Mouse (Mus musculus): Measurements from ENCODE around the gene Plekhm2. TPM values are rescaled to one million over a fixed set of nuclear protein-coding genes. Genes with fewer than 3 reads are reported as not detected.
A peak's percentile ranks its signal among the peaks of the same experiment; 100 is the strongest.

Plekhm2 gene
- polyA plus RNA-seq (2015; fragmentation: Nextera tagmentation; extraction: Ambion mirVana) = 1.7 TPM in 2 replicates

GRCm38 (mm10) chr4:141664799-141665198 lies at the start of gene Plekhm2:
Plekhm2 (minus strand) TSS chr4:141664899.
- H3K9me3 ChIP-seq (ENCODE audit: low read length) = no peaks in the 10 kb centered on the region
- ATAC-seq = no peak
- DNase-seq = no peak
- H3K36me3 ChIP-seq (replicated peaks; ENCODE audit: insufficient read depth, low read length) = no peaks in the 10 kb centered on the region
- no peaks in the 10 kb centered on the region for H3K27me3 ChIP-seq (ENCODE audit: insufficient read depth, low read length)
- H3K9ac ChIP-seq (replicated peaks) = peak within 1 kb of the TSS; percentile 90
- no peak for TF ChIP-seq CTCF (IDR thresholded peaks at IDR 0.05; ENCODE audit: low read depth)
- no peak for TF ChIP-seq EP300 (IDR thresholded peaks at IDR 0.05; ENCODE audit: low read depth)
- H3K4me2 ChIP-seq (ENCODE audit: low read depth, low read length) = peak within 1 kb of the TSS; percentile 90
- H3K4me3 ChIP-seq (ENCODE audit: low read depth, low read length) = peak within 1 kb of the TSS; percentile 85
- WGBS (ENCODE audit: insufficient replicate concordance) = 66% methylated on average over 8 of the region's 8 CpGs
- H3K4me1 ChIP-seq (ENCODE audit: insufficient read depth) = peaks cover 13% of the 10 kb centered on the region
- peak within 1 kb of the TSS; percentile 81 for H3K27ac ChIP-seq (ENCODE audit: low read depth)

DNA sequence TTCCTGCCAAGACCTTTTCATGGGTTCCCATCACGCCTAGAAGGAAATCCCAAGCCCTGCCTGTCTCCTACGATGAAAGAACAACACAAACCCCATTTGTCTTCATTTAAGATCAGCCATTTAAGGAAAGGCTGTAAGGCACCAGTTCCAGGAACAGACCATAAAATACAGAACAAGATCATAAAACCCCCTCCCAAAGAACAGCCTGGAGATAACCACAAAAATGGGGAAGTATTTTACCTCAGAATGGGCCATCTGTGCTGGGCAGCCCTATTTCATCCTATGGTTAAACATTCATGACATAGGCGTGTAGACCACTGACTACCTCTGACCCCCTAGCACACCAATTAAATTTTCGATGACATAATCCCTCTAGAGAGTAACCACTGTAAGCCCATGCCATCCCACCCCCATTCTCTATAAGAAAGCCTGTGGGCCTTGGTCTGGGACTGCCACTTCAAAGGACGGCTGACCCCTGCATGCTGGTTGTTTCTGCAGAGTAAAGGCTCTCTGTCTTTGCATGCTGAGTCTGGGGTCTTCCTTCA lies 49.0 kb upstream of the Plekhm2 start:
- no peak for DNase-seq
- H3K9ac ChIP-seq (replicated peaks) = no peak overlapping the region
- H3K4me1 ChIP-seq (ENCODE audit: insufficient read depth) = peaks cover 42% of the 10 kb centered on the region
- H3K36me3 ChIP-seq (replicated peaks; ENCODE audit: insufficient read depth, low read length) = peaks cover 56% of the 10 kb centered on the region
- no peak overlapping the region for H3K27ac ChIP-seq (ENCODE audit: low read depth)
- ATAC-seq = no peak
- H3K4me2 ChIP-seq (ENCODE audit: low read depth, low read length) = no peak overlapping the region
- no peaks in the 10 kb centered on the region for H3K9me3 ChIP-seq (ENCODE audit: low read length)
- WGBS (ENCODE audit: insufficient replicate concordance) = 50% methylated on average over 5 of the region's 5 CpGs
- no peak overlapping the region for H3K4me3 ChIP-seq (ENCODE audit: low read depth, low read length)
- no peaks in the 10 kb centered on the region for H3K27me3 ChIP-seq (ENCODE audit: insufficient read depth, low read length)
- no peak for TF ChIP-seq EP300 (IDR thresholded peaks at IDR 0.05; ENCODE audit: low read depth)
- TF ChIP-seq CTCF (IDR thresholded peaks at IDR 0.05; ENCODE audit: low read depth) = no peak

DNA sequence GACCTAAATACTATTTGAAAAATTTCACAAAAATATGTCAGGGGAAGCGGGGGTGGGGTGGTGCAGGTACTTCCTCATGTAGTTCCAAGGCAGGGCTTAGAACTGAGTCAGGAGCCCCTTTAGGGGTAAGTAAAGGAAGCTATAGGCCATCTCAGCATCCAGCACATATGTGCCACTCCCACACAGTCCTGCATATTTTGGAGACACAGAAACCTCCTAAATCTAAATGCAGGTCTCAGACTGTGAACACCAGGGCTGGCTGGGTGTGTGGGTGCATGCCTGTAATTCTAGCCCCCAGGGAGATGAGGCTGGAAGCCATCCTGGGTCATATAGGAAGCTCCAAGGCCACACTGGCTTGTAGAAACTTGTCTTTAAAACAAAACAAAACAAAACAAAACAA lies 46.6 kb upstream of the Plekhm2 start:
- 89% methylated on average over 1 of the region's 1 CpGs for WGBS (ENCODE audit: insufficient replicate concordance)
- H3K27ac ChIP-seq (ENCODE audit: low read depth) = 0 out of 2 replicates have a peak overlapping the region, but pooled peaks have one; percentile 16
- no peak for TF ChIP-seq EP300 (IDR thresholded peaks at IDR 0.05; ENCODE audit: low read depth)
- TF ChIP-seq CTCF (IDR thresholded peaks at IDR 0.05; ENCODE audit: low read depth) = no peak
- peaks cover 74% of the 10 kb centered on the region for H3K36me3 ChIP-seq (replicated peaks; ENCODE audit: insufficient read depth, low read length)
- no peaks in the 10 kb centered on the region for H3K27me3 ChIP-seq (ENCODE audit: insufficient read depth, low read length)
- DNase-seq = no peak
- ATAC-seq = no peak
- no peak overlapping the region for H3K4me3 ChIP-seq (ENCODE audit: low read depth, low read length)
- H3K9ac ChIP-seq (replicated peaks) = no peak overlapping the region
- H3K4me2 ChIP-seq (ENCODE audit: low read depth, low read length) = no peak overlapping the region
- no peaks in the 10 kb centered on the region for H3K9me3 ChIP-seq (ENCODE audit: low read length)
- peaks cover 32% of the 10 kb centered on the region for H3K4me1 ChIP-seq (ENCODE audit: insufficient read depth)

DNA sequence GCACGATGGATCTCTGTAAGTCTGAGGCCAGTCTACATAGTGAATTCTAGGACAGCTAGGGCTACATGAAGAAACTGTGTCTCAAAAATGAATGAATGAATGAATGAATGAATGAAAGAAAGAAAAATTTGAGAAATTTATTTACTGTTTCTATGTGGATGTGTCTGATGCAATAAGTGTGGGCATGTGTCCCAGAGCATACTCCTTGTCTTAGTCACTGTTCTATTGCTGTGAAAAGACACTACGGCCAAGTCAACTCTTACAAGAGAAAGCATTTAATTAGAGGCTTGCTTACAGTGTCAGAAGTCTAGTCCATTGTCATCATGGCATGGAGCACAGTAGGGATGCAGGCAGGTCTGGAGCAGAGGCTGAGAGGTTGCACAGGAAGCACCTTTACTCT lies 44.3 kb upstream of the Plekhm2 start:
- no peak for DNase-seq

DNA sequence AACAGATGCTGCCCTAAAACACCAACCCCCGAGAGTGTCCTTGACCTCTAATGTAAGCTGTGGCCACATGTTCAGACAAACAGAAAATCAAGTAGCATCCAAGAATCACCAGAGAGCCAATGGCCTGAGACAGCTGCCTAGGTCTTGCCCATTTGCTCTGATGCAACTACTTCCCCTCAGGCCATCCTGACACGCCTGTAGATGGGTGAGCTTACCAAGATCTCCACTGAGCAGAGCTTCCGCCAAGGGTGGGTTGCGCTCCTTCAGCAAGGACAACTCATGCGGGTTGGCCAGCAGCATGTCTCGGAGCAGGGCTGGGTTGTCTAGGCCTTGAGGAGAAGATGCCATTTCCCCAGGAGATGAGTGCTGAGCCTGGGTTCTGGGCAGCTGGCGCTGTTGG lies 43.3 kb upstream of the Plekhm2 start:
- peak; percentile 25; the same call in 1 of the 2 replicates for ATAC-seq
- no peak for DNase-seq
- peaks cover 11% of the 10 kb centered on the region for H3K4me1 ChIP-seq (ENCODE audit: insufficient read depth)
- H3K9ac ChIP-seq (replicated peaks) = no peak overlapping the region
- H3K27ac ChIP-seq (ENCODE audit: low read depth) = no peak overlapping the region
- no peaks in the 10 kb centered on the region for H3K27me3 ChIP-seq (ENCODE audit: insufficient read depth, low read length)
- peaks cover 94% of the 10 kb centered on the region for H3K36me3 ChIP-seq (replicated peaks; ENCODE audit: insufficient read depth, low read length)
- H3K4me3 ChIP-seq (ENCODE audit: low read depth, low read length) = no peak overlapping the region
- no peak for TF ChIP-seq EP300 (IDR thresholded peaks at IDR 0.05; ENCODE audit: low read depth)
- TF ChIP-seq CTCF (IDR thresholded peaks at IDR 0.05; ENCODE audit: low read depth) = no peak
- H3K4me2 ChIP-seq (ENCODE audit: low read depth, low read length) = no peak overlapping the region
- 79% methylated on average over 7 of the region's 7 CpGs for WGBS (ENCODE audit: insufficient replicate concordance)
- H3K9me3 ChIP-seq (ENCODE audit: low read length) = no peaks in the 10 kb centered on the region

More for the DNA sequence above, 44.3 kb upstream of the Plekhm2 start:
- Histone ChIP-seq H3K27ac (ENCODE audit: low read depth) (no peak overlapping the region), H3K9me3 (ENCODE audit: low read length) (no peaks in the 10 kb centered on the region), H3K36me3 (replicated peaks; ENCODE audit: insufficient read depth, low read length) (peaks cover 88% of the 10 kb centered on the region), H3K27me3 (ENCODE audit: insufficient read depth, low read length) (no peaks in the 10 kb centered on the region), H3K4me3 (ENCODE audit: low read depth, low read length) (no peak overlapping the region), H3K4me1 (ENCODE audit: insufficient read depth) (peaks cover 15% of the 10 kb centered on the region), H3K4me2 (ENCODE audit: low read depth, low read length) (no peak overlapping the region), H3K9ac (replicated peaks) (no peak overlapping the region)
- TF ChIP-seq EP300 (IDR thresholded peaks at IDR 0.05; ENCODE audit: low read depth) = no peak
- TF ChIP-seq CTCF (IDR thresholded peaks at IDR 0.05; ENCODE audit: low read depth) = no peak
- ATAC-seq = no peak
- 90% methylated on average over 2 of the region's 2 CpGs for WGBS (ENCODE audit: insufficient replicate concordance)

GRCm38 (mm10) chr4:141705331-141705730 lies 40.6 kb upstream of the Plekhm2 start:
- no peak overlapping the region for H3K4me2 ChIP-seq (ENCODE audit: low read depth, low read length)
- peaks cover 9% of the 10 kb centered on the region for H3K4me1 ChIP-seq (ENCODE audit: insufficient read depth)
- no peaks in the 10 kb centered on the region for H3K27me3 ChIP-seq (ENCODE audit: insufficient read depth, low read length)
- peaks cover 96% of the 10 kb centered on the region for H3K36me3 ChIP-seq (replicated peaks; ENCODE audit: insufficient read depth, low read length)
- TF ChIP-seq EP300 (IDR thresholded peaks at IDR 0.05; ENCODE audit: low read depth) (no peak), CTCF (IDR thresholded peaks at IDR 0.05; ENCODE audit: low read depth) (no peak)
- DNase-seq = no peak
- H3K9ac ChIP-seq (replicated peaks) = no peak overlapping the region
- no peak overlapping the region for H3K4me3 ChIP-seq (ENCODE audit: low read depth, low read length)
- 91% methylated on average over 4 of the region's 4 CpGs for WGBS (ENCODE audit: insufficient replicate concordance)
- no peak for ATAC-seq
- H3K27ac ChIP-seq (ENCODE audit: low read depth) = no peak overlapping the region
- no peaks in the 10 kb centered on the region for H3K9me3 ChIP-seq (ENCODE audit: low read length)
